Mouse (Mus musculus): ENCODE results near the gene Brix1.
"Not testable (repeated sequence)": the region's sequence is repeated elsewhere in the genome, so short reads cannot be mapped to it uniquely, and the experiment has no call there.

Brix1 gene

DNA sequence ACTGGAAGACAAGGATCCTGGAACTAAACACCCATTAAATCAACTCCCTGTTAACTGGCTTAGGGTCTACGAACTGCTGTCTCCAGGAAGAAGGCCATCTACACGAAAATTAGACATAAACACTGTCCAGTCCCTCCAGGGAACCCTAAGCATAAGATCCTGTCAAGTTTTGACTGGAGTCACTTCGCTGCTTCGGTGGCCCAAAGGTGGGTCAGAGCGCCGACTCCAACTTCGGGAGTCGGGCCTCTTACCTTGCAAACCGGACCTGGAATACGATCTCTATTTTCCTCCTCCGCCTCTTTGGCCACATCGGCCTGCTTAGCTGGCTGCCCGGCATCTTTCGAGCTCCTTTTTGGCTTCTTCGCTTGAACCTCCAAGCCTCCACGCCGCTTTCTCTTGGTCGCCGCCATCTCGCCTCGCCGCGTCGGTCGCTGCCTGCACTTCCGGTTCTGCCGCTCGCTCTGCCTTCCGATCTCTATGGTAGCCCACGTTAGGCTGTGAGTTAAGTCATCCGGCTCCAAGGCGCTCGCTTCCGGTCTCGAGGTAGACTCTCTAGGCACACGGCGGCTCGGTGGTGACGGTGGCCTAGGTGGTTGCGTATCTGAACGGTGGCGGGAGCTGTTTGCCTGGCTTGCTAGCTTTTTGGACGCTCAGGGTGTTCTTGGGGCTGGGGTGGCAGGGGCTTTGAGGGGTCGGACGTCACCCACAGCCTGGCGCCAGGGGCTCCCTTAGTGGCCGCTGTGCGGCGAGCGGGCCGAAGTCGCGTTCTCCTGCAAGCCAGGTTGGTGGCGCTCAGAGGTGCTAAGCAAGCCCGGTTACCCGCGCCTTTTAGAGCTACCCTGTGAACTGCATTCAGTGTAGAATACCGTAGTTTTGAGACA, at the start of gene Brix1, which contains the start of gene Rad1:
Gene Brix1, minus strand, starts transcription at position 464 of the 881 bp plus-strand sequence.
Gene Rad1, plus strand, starts transcription at position 535 of the 881 bp plus-strand sequence.
- peak; percentile 92 for DNase-seq

DNA sequence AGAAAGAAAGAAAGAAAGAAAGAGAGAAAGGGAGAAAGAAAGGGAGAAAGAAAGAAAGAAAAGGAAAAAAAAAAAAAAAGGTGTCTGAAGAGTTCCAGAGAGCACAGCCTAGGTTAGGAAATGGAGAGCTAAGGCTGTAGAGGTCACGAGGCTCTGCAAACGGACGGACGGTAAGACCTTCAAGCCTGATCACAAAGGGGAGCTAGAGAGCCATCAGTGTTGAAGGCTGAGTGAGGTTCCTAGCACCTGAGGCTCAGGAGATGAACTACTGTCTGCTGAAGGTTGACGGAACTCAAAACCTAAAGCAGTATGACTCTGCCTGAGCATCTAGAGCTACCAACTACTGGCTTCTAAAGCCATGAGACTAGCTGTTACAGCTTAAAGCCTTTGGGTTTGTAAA, 48.8 kb upstream of the Brix1 start:
- no peak for DNase-seq

DNA sequence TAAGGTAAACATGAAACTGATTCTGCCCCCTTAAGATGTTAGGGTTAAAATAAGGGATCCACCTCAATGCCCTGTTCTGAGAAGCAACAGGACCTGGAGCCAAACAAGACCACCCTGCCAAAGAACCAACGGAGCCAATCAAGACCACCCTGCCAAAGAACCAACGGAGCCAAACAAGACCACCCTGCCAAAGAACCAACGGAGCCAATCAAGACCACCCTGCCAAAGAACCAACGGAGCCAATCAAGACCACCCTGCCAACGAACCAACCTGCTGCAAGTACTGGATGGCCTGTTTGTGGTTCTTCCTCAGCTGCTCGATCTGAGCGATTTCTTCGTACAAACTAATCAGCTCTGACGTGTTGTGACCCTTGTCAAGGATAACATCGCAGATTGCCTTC, 47.6 kb upstream of the Brix1 start:
- DNase-seq: not testable (repeated sequence)

DNA sequence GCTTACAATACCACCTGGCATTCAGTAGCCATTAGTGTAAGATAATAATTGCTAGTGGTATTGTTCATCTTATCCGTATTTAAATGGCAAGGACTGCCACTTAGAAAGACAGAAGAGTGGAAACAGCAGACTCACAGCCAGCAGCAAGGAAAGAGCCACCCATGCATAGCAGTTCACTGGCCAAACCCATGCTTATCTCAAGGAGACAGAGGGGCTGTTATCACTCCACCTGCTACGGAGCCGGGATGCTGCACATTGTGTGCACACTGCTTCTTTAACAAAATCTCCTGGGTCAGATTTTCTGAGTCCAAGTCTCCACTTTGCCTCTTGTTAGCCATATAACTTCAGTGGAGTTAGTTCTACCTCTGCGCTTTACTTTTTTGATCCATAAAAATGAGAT, 45.6 kb upstream of the Brix1 start:
- DNase-seq: no peak

DNA sequence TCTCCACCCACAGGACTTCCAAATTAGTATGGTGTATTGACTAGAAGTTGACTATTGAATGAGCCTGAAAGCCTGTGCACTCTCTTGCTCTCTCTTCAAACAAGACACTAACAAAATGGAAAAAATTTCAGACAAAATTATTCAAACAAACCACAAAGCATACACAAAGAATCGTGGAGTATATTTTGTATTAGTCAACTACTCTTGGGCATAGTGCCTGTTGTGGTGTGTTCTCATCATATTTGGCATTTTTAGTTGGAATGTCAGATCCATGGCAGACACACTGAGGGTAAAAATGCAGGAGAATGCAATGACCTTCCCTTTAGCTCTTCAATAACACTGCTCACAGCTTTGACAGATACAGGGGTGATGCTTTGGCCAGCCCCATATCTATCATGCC, 40.1 kb upstream of the Brix1 start:
- DNase-seq: no peak

DNA sequence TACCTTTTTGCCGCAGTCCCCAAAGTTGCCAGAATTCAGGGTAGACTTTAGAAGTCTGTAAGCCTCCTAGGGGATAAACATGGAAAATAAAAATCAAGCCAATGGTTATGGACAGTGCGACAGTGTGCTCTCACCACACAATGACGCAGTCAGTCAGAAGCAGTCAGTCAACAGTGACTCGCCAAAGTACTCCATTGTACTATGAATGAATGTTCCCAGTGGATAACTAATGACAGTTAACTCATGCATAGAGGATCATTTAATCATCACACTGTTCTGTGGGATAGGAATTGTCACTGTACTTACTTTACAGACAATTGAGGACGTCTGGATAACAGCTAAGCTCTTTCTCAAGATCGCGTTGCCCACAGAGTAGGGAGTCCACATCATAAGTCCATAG, 29.4 kb upstream of the Brix1 start:
- no peak for DNase-seq

DNA sequence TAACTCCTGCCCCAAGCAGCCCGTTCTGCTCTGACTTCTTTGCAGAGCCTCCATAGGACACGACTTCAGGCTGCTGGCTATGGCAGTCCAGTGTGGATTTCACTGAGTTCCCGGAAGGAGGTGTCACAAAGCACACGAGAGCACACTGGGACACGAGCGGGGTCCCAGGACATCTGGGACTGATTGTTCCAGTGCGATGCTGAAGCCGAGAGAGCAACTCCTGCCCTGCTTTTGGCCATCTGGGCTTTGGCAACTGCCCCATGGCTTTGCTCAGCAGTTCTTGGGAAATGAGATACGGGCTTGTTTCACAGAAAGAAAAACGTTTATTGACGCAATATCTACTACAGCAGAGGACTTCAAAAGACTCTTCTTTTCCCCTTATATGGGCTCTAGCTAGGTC, 20.4 kb upstream of the Brix1 start:
- DNase-seq: no peak

DNA sequence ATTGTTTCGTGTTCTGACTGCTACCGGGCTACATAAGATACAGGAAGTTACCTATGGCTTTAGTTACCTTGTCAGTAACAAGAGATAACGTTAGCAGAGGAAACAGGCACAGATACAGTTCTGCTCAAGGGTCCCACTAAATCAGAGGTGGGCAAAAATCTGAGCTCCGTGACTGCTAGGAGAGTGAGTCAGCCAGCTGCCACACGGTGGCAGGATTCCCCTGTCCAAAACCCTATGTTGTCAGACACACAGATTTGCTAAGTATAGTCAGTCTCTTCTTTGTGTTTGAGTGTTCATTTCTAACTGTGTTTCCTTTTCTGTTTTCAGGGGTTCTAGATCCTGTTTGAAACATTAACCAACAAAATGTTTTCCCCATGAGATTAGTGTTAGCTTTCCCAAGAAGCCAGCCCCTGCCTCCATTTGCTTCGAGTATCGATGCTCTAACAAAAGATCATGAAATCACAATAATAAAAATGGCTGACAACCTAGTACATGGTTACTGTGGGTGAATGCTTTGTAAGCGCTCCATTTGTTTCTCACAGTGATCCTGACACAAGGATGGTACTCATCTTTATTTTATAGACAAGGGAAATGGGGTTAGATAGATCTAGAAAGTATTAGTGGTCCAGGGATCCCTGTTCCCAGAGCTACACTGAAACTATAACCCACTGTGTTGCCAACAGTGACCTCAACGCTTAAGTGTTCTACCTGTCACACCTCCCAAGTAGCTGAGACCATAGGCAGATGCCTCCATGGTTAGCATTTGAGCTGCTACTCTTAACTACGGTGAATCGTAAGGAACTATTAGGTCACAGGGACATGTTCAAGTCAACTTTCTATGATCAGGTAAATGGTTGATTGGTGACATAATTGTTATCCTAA, 15.3 kb upstream of the Brix1 start:
- peak; percentile 45 for DNase-seq

DNA sequence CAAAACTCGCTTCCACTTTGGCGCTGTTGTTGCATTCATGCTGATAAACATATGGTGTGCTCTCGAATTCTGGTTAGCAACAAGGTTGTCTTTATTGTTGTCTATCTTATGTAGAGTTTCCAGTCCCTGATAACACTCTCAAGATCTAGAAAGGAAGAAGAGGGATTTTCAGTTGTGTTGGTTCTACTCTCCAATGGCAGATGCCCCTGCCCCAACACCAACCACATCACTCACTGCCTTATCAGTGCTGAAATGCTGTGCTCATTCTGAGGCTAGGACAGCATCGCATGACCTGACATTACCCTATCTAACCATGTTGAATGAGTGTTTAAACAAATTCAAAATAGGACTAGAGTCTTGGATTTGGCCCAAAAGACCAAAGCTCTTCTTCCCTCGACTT, 14.3 kb upstream of the Brix1 start:
- no peak for DNase-seq

DNA sequence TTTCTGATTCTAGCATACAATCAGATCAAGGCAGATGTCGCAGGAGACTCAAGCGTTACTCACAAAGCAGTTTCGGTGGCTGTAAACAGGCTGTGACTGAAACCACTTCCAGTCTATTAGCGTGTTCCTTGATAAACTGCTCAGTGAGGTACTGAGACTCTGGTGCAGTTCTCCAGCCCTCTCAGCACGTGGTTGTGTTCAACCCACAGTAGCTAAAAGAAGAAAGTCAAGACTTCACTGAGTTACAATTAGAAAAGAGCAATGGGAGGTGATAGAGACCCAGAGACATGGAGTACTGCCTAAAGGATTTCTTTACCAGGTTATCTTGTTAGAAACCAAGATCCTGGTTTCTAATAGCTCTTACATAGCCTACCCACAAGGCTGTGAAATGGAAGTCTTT, 13.8 kb upstream of the Brix1 start:
- no peak for DNase-seq

DNA sequence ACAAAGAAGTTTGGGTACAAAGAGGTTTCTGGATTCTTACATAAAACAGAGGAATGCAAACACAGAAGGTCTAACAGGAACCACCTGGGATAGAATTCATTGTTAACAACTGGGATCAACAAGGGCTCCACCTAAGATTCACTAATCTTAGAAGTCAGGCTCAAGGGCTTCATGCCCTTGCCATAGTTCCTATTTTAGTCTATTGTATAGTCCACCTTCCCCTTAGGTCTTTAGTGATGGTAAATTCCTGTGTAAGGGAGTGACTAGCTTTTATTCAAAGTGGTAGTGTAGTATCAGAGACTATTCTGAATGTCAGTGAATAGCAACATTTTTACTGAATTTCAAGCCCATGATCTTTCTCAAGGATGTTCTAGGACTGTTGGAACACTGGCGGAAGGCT, 10.9 kb upstream of the Brix1 start:
- not testable (repeated sequence) for DNase-seq

DNA sequence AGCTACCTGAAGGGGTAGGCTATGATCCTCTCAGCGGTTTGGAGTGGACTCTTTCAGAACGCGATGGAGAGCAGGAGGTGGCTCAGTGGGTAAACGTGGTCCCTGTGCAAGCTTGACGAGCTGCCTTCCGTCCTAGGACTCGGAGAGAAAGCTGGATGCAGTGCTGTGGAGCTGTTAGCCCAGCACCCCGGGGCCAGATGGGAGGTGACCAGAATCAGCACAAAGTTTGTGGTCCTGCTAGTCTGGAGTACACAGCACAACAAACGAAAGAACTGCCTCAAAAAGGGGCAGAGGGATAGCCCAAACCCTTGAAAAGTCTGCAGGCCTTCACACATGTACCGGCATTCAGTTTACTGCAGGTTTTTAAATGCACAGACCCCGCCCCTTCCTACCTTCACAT, 10.2 kb upstream of the Brix1 start:
- no peak for DNase-seq

DNA sequence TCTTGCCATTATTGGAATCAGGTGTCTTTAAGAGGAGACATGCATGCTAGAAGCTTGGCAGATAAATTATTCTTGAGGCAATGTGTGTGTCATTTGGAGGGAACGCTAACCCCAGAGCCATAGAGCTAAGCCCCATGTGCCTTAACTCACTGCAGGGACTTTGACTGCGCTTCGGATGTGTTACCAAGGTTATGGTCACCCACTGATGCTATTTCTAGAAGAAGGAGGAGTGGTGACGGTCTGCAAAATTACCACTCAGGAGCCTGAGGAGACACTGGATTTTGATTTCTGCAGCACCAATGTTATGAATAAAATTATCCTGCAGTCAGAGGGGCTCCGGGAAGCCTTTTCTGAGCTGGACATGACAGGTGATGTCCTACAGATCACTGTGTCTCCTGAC, 4.4 kb upstream of the Brix1 start:
- DNase-seq: no peak

DNA sequence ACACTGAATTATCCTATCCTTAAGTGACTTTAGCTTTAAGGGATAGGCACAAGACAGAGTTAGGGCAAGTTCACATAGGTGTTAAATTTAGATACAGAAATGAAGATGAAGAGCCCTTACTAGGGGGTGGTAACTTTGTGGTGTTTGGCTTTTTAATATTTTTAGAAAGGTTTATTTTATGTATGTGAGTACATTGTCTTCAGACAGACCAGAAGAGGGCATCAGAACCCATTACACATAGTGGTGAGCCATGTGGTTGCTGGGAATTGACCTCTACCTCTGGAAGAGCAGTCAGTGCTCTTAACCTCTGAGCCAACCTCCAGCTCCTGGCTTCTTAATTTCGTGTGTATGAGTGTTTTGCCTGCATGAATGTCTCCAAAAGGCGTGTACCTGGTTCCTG, 1.5 kb upstream of the Brix1 start:
- DNase-seq: no peak

DNA sequence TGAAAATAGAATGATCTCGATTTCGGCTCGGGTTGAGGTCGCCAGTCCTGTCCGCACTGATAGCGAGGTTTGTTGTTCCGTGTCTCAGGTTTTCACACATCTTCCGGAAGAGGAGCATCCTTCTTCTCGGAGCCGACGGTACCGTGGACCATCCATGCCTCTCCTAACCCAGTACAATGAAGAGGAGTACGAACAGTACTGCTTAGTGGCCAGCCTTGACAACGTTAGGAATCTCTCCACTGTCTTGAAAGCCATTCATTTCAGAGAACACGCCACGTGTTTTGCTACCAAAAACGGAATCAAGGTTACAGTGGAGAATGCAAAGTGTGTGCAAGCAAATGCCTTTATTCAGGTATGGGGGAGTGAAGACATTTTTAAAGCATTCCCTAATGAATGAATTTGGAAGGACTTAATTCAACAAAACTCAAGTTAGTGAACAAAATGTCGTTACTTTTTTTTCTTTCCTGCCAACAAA, 655 bp upstream of the Brix1 start:
- no peak for DNase-seq

DNA sequence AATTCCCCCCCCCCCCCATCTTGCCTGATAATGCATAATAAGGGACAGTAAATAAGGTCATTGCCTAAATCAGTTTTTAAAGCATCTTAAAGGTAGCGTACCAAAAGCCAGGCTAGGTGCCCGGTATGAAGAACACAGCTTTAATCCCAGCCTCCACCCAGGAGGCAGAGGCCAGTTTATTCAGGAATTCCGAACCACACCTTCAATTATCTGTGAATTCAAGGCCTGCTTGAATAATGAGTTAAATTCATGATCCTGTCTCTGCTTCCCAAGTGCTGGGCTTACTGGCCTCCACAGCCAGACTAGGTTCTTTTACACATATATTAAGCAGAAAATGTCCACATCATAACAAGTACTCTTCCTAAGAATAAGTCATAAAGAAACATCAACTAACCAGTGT, 14.8 kb downstream of the Brix1 start:
- no peak for DNase-seq

DNA sequence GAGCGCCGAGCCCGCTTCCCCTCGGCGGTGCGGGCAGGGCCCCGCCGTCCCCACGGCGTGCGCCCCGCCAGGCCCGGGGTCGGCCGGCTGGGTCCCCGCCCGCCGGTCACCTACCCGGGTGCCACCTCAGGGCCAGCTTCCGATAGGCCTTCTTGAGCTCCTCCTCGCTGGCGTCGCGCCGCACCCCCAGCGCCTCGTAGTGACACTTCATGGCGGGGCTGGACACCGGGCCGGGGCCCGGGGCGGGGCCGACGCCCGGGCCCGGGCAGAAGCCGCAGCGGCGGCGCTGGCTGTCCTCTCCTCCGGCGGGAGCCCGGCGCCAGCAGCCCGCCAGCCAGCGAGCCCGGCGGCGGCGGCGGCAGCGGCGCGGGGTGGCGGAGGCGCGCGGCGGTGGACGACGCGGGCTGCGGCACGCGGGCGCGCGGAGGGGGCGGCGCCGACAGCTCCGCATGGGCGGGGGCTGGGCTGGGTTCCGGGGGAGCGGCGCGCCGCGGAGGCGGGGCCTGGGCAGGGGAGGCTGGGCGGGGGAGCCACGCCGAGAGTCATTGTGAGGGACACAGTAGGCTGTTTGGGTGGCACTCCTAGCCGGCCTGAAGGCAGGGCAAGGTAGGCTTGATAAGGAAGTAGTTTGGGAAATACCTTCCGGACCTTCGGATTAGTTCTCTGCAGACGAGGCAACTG, 15.5 kb downstream of the Brix1 start, which contains the start of gene Dnajc21:
Gene Dnajc21, minus strand, starts transcription at position 366 of the 681 bp plus-strand sequence.
- peak; percentile 94 for DNase-seq

DNA sequence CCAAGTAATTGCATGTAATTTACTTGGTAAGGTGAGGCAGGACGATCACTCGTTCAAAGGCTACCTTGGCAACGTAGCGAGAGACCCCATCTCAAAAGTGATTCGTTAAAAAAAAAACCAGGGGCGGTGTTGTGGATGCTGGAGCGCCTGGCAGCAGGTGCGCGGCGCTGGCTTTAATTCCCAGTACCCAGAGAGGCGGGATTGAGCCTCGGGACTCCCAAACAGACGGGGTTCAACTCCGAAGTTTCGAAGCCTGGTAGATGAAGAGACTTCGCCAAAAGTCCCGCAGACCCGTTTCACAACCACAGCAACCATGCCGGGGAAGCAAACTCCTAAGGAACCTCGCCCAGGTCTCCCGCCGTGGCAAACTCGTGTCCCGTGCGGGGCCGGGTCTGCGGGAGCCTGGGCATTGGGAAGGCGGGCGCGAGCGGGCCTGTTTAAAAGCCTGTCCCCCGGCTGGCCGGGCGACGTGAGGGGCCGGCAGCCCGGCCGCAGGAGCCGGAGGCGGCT, 16.1 kb downstream of the Brix1 start:
- DNase-seq: no peak

DNA sequence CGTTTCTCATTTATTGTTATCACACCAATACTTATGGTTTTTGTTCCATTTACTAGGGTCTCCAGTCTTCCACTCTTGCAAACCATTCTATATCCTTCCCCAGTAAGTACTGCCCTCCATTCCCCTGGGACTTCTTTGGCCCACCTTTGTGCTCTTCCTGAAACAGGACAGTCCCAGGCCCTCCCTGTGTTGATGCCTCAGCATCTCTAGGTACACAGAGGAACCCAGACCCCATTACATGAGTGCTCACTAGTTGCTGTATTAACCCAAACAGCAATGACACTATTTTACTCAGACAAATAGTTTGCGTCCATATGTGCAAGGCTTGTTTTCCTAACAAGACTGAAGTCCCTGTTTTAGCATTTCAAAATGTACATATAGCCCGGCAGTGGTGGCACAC, 17.0 kb downstream of the Brix1 start:
- no peak for DNase-seq

DNA sequence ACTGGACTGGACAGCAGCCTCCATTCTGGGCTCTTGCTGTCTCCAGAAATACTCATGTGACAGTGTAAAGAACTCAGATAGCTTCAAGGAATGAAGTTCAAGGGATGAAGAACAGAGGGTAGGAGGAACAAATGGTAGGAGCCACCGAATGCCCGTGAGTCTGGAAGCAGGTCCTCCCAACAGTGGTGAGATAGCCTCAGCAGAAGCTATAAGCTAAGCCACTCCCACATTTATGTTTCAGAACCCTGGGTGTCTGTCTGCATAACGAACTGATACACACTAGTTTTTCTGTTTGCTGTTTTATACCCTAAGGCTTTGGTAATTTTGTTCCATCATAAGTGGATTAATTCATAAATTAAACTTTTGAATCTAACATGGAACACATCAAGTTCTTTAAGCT, 21.1 kb downstream of the Brix1 start:
- DNase-seq: no peak

DNA sequence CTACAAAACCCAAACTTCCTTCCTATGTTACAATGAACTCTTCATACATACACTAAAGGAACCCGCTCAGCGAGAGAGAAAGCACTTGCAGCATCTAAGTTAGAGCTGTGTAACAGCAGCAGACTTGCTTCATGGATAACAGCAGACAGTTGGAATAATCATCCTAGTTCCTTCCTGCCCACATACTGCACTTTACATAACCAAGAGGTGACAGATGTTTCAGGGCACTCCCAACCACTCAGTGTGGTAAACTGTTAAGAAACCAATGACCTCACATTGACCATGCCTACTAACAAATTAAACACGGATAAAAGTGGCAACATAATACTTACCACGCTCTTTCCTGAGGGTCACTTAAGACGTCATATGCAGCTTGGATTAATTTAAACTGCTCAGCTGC, 22.2 kb downstream of the Brix1 start:
- no peak for DNase-seq

DNA sequence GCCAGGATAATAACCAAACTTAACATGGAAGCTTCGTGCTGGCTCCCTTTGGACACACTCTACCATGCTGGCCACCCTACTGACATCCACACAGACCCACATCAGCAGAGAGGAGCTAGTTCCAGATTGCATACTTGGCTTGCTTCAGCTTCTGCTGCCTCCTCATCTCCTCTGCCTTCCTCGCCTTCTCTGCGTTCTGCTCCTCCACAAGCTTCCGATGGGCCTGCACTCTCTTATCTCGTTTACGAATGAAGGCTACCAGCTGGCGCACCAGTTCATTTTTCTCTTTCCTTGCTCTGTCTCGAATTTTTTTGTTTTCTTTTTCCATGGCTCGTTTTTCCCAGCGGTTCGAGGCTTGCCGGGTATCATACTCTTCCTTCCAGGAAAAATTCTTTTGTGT, 24.8 kb downstream of the Brix1 start:
- no peak for DNase-seq

DNA sequence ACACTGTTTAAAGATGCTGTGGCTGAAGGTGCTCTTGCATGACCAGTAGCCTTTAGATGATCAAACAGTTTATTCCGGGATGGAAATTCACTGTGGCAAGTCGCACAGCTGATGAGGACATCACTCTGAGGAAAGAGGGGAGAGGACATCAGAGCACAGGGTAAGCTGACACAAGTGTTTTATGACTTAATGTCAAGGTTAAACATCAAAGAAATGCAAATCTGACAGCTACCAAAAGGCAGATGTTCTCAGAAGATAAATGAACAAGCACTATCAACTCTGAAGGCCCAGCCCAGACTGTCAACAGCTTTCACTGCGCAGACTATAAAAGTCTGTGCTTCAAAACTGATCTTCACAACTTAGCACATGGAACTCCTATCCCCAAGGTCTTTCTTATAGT, 38.6 kb downstream of the Brix1 start:
- no peak for DNase-seq
